Mouse (Mus musculus): ENCODE results near the gene Rnf149. TPM values are rescaled to one million over a fixed set of nuclear protein-coding genes. Genes with fewer than 3 reads are reported as not detected.

The Rnf149 gene
- polyA plus RNA-seq, 1 experiment from 2014 or later: 14.0 TPM

DNA sequence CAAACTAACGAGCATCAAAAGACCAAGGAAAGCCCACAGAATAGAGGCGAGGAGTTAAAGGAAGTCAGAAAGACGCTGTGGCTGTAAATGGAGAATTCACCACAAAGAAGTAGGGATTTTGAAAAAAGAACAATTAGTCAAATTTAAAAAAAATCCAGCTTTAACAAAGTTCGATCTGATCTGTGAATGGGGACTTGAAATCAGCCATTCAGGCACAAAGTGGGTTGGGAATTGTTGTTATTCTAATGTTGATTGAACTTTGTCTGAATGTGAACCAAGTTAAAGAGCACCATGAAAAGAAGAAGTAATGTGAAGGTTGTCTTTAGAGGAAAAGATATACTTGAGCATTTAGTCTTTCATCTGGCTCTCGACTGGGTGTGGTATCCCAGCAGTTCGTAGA is 48.9 kb downstream of the Rnf149 start:
- H3K4me3 ChIP-seq (ENCODE audit: low read length): no peak overlapping the region
- H3K27me3 ChIP-seq (ENCODE audit: control insufficient read depth, insufficient read depth, low read length): no peaks in the 10 kb centered on the region
- H3K9me3 ChIP-seq (replicated peaks; ENCODE audit: control insufficient read depth, low read length): no peaks in the 10 kb centered on the region
- no peak overlapping the region for H3K27ac ChIP-seq (ENCODE audit: low read length)
- H3K9ac ChIP-seq (ENCODE audit: low read length): no peak overlapping the region
- no peaks in the 10 kb centered on the region for H3K4me1 ChIP-seq (ENCODE audit: control insufficient read depth, insufficient read depth, low read length)
- no peaks in the 10 kb centered on the region for H3K36me3 ChIP-seq (ENCODE audit: control insufficient read depth, insufficient read depth)
- H3K4me2 ChIP-seq (ENCODE audit: low read depth, low read length): no peak overlapping the region
- no peak for ATAC-seq (replicated peaks; ENCODE audit: extremely low read depth, insufficient read depth, low FRiP score)
- 76% methylated on average over 6 of the region's 6 CpGs for WGBS

- Histone ChIP-seq H3K4me2 (ENCODE audit: low read depth, low read length) (no peak overlapping the region), H3K4me3 (ENCODE audit: low read length) (no peak overlapping the region), H3K36me3 (ENCODE audit: control insufficient read depth, insufficient read depth) (no peaks in the 10 kb centered on the region), H3K4me1 (ENCODE audit: control insufficient read depth, insufficient read depth, low read length) (no peaks in the 10 kb centered on the region), H3K9me3 (replicated peaks; ENCODE audit: control insufficient read depth, low read length) (no peaks in the 10 kb centered on the region), H3K27ac (ENCODE audit: low read length) (no peak overlapping the region), H3K27me3 (ENCODE audit: control insufficient read depth, insufficient read depth, low read length) (no peaks in the 10 kb centered on the region), H3K9ac (ENCODE audit: low read length) (no peak overlapping the region)
- WGBS: 11% methylated on average over 7 of the region's 7 CpGs
- no peak for ATAC-seq (replicated peaks; ENCODE audit: extremely low read depth, insufficient read depth, low FRiP score)
These were observed 49.8 kb downstream of the Rnf149 start for GRCm38 (mm10) chr1:39527432-39527831.

GRCm38 (mm10) chr1:39526371-39527167 is 50.6 kb downstream of the Rnf149 start:
- no peak for ATAC-seq (replicated peaks; ENCODE audit: extremely low read depth, insufficient read depth, low FRiP score)
- WGBS: 69% methylated on average over 9 of the region's 9 CpGs
- Histone ChIP-seq H3K27me3 (ENCODE audit: control insufficient read depth, insufficient read depth, low read length) (no peaks in the 10 kb centered on the region), H3K9ac (ENCODE audit: low read length) (no peak overlapping the region), H3K4me3 (ENCODE audit: low read length) (no peak overlapping the region), H3K4me1 (ENCODE audit: control insufficient read depth, insufficient read depth, low read length) (no peaks in the 10 kb centered on the region), H3K9me3 (replicated peaks; ENCODE audit: control insufficient read depth, low read length) (no peaks in the 10 kb centered on the region), H3K4me2 (ENCODE audit: low read depth, low read length) (no peak overlapping the region), H3K36me3 (ENCODE audit: control insufficient read depth, insufficient read depth) (no peaks in the 10 kb centered on the region), H3K27ac (ENCODE audit: low read length) (no peak overlapping the region)

DNA sequence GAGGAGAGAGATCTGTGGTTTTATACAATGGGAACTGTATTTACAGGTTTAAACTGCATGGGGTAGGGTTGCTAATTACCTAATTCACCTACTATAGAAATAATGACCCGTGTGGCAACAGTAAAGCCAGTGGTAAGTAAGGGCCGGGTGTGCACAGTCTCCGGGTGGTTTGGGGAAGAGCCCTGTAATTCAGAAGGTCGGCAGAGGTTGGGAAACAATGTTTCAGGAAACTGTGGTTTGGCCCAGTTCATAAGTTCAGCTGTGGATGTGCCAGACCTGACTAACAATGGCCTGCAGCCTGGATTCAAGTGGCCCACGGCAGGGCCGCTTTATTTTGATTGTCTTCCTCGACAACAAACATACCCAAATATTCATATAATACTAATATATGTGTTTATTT is 51.4 kb downstream of the Rnf149 start:
- 78% methylated on average over 7 of the region's 7 CpGs for WGBS
- ATAC-seq (replicated peaks; ENCODE audit: extremely low read depth, insufficient read depth, low FRiP score): no peak
- Histone ChIP-seq H3K4me2 (ENCODE audit: low read depth, low read length) (no peak overlapping the region), H3K27ac (ENCODE audit: low read length) (no peak overlapping the region), H3K4me1 (ENCODE audit: control insufficient read depth, insufficient read depth, low read length) (no peaks in the 10 kb centered on the region), H3K27me3 (ENCODE audit: control insufficient read depth, insufficient read depth, low read length) (no peaks in the 10 kb centered on the region), H3K36me3 (ENCODE audit: control insufficient read depth, insufficient read depth) (no peaks in the 10 kb centered on the region), H3K4me3 (ENCODE audit: low read length) (no peak overlapping the region), H3K9ac (ENCODE audit: low read length) (no peak overlapping the region), H3K9me3 (replicated peaks; ENCODE audit: control insufficient read depth, low read length) (no peaks in the 10 kb centered on the region)

GRCm38 (mm10) chr1:39522519-39522918 is 54.7 kb downstream of the Rnf149 start:
- H3K4me3 ChIP-seq (ENCODE audit: low read length): no peak overlapping the region
- WGBS: 26% methylated on average over 5 of the region's 5 CpGs
- H3K9ac ChIP-seq (ENCODE audit: low read length): no peak overlapping the region
- H3K27me3 ChIP-seq (ENCODE audit: control insufficient read depth, insufficient read depth, low read length): no peaks in the 10 kb centered on the region
- H3K9me3 ChIP-seq (replicated peaks; ENCODE audit: control insufficient read depth, low read length): peaks cover 6% of the 10 kb centered on the region
- ATAC-seq (replicated peaks; ENCODE audit: extremely low read depth, insufficient read depth, low FRiP score): no peak
- no peak overlapping the region for H3K4me2 ChIP-seq (ENCODE audit: low read depth, low read length)
- H3K27ac ChIP-seq (ENCODE audit: low read length): no peak overlapping the region
- no peaks in the 10 kb centered on the region for H3K36me3 ChIP-seq (ENCODE audit: control insufficient read depth, insufficient read depth)
- no peaks in the 10 kb centered on the region for H3K4me1 ChIP-seq (ENCODE audit: control insufficient read depth, insufficient read depth, low read length)

DNA sequence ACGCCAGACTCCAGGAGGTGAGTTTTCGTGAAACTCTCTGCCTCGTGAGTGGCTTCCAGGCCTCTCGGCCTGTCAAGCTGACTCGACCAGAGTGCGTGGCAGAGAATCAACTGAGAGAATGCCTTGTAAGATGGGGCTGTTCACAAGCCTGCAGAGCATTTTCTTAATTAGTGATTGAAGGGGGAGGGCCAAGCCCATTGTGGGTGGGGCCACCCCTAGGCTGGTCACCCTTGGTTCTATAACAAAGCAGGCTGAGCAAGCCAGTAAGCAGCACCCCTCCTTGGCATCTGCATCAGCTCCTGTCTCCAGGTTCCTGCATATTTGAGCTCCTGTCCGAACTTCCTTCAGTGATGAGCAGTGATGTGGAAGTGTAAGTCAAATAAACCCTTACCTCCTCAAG is 55.9 kb downstream of the Rnf149 start:
- WGBS: 88% methylated on average over 7 of the region's 7 CpGs
- Histone ChIP-seq H3K4me2 (ENCODE audit: low read depth, low read length) (no peak overlapping the region), H3K36me3 (ENCODE audit: control insufficient read depth, insufficient read depth) (no peaks in the 10 kb centered on the region), H3K27me3 (ENCODE audit: control insufficient read depth, insufficient read depth, low read length) (no peaks in the 10 kb centered on the region), H3K27ac (ENCODE audit: low read length) (no peak overlapping the region), H3K4me1 (ENCODE audit: control insufficient read depth, insufficient read depth, low read length) (no peaks in the 10 kb centered on the region), H3K9ac (ENCODE audit: low read length) (no peak overlapping the region), H3K9me3 (replicated peaks; ENCODE audit: control insufficient read depth, low read length) (peaks cover 6% of the 10 kb centered on the region), H3K4me3 (ENCODE audit: low read length) (no peak overlapping the region)
- ATAC-seq (replicated peaks; ENCODE audit: extremely low read depth, insufficient read depth, low FRiP score): no peak

- Histone ChIP-seq H3K27me3 (ENCODE audit: control insufficient read depth, insufficient read depth, low read length) (no peaks in the 10 kb centered on the region), H3K4me3 (ENCODE audit: low read length) (no peak overlapping the region), H3K4me2 (ENCODE audit: low read depth, low read length) (no peak overlapping the region), H3K4me1 (ENCODE audit: control insufficient read depth, insufficient read depth, low read length) (no peaks in the 10 kb centered on the region), H3K36me3 (ENCODE audit: control insufficient read depth, insufficient read depth) (no peaks in the 10 kb centered on the region), H3K27ac (ENCODE audit: low read length) (no peak overlapping the region), H3K9me3 (replicated peaks; ENCODE audit: control insufficient read depth, low read length) (peaks cover 6% of the 10 kb centered on the region), H3K9ac (ENCODE audit: low read length) (no peak overlapping the region)
- 76% methylated on average over 10 of the region's 10 CpGs for WGBS
- ATAC-seq (replicated peaks; ENCODE audit: extremely low read depth, insufficient read depth, low FRiP score): no peak
These were observed 61.8 kb downstream of the Rnf149 start for GRCm38 (mm10) chr1:39515303-39515991.

DNA sequence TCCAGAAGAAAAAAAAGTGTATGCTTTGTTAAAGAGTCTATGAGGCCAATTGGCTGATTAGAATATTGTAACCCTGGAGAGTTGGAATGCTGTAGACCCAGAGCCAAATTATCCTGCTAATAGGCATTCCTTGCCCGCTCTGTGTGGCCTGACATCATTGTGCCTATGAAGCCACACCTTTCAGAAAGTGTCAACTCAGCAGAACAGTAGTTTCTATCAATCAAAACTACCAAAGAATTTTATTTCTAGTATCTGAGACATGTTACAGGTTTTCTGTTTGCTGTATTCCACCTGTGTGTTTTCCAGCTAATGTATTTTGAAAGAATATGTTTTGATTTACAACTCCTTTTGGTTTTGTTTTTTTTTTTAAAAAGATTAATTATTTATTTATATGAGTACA is 65.0 kb downstream of the Rnf149 start:
- 68% methylated on average over 1 of the region's 1 CpGs for WGBS
- no peak for ATAC-seq (replicated peaks; ENCODE audit: extremely low read depth, insufficient read depth, low FRiP score)
- H3K27me3 ChIP-seq (ENCODE audit: control insufficient read depth, insufficient read depth, low read length): no peaks in the 10 kb centered on the region

DNA sequence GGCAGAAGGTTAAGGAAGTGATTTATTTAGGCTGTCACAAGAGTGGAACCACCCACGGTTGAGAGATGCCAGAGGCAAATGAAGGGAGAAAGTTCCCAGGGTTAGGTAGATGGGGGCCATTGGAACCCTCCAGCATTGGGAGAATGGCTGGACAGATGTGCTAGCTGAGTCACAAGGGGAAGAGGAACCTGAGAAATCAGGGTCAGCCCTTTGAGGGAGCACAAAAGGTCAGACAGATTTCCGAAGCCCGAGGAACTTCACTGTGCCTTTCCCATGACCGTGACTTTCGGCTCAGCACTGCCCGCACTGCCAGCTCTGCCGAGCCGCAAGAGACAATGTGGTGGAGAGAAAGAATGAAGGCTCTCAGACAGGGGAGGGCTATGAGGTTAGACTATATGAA is 65.4 kb downstream of the Rnf149 start:
- H3K9me3 ChIP-seq (replicated peaks; ENCODE audit: control insufficient read depth, low read length): no peaks in the 10 kb centered on the region
- no peaks in the 10 kb centered on the region for H3K36me3 ChIP-seq (ENCODE audit: control insufficient read depth, insufficient read depth)
- no peak overlapping the region for H3K4me2 ChIP-seq (ENCODE audit: low read depth, low read length)
- no peak overlapping the region for H3K9ac ChIP-seq (ENCODE audit: low read length)
- WGBS: 75% methylated on average over 8 of the region's 8 CpGs
- H3K4me1 ChIP-seq (ENCODE audit: control insufficient read depth, insufficient read depth, low read length): no peaks in the 10 kb centered on the region
- no peak overlapping the region for H3K27ac ChIP-seq (ENCODE audit: low read length)
- H3K4me3 ChIP-seq (ENCODE audit: low read length): no peak overlapping the region
- no peaks in the 10 kb centered on the region for H3K27me3 ChIP-seq (ENCODE audit: control insufficient read depth, insufficient read depth, low read length)
- ATAC-seq (replicated peaks; ENCODE audit: extremely low read depth, insufficient read depth, low FRiP score): no peak

More for the DNA sequence above, 65.0 kb downstream of the Rnf149 start:
- Histone ChIP-seq H3K4me1 (ENCODE audit: control insufficient read depth, insufficient read depth, low read length) (no peaks in the 10 kb centered on the region), H3K36me3 (ENCODE audit: control insufficient read depth, insufficient read depth) (no peaks in the 10 kb centered on the region), H3K4me3 (ENCODE audit: low read length) (no peak overlapping the region), H3K4me2 (ENCODE audit: low read depth, low read length) (no peak overlapping the region), H3K9me3 (replicated peaks; ENCODE audit: control insufficient read depth, low read length) (no peaks in the 10 kb centered on the region), H3K27ac (ENCODE audit: low read length) (no peak overlapping the region), H3K9ac (ENCODE audit: low read length) (no peak overlapping the region)
